Mouse (Mus musculus): ENCODE results near the gene Erp29.

Erp29 gene

GRCm38 (mm10) chr5:121389691-121390090, 62.6 kb downstream of the Erp29 start:
- DNase-seq (ENCODE audit: low read depth, low spot score), result no peak

- no peak for DNase-seq (ENCODE audit: low read depth, low spot score)
These were observed 63.2 kb downstream of the Erp29 start for GRCm38 (mm10) chr5:121389106-121389505.

GRCm38 (mm10) chr5:121387126-121387525, 65.2 kb downstream of the Erp29 start:
- DNase-seq (ENCODE audit: low read depth, low spot score), result no peak

GRCm38 (mm10) chr5:121386120-121386909, 66.0 kb downstream of the Erp29 start:
- DNase-seq (ENCODE audit: low read depth, low spot score), result no peak

- DNase-seq (ENCODE audit: low read depth, low spot score), result peak; percentile 95
These were observed 66.7 kb downstream of the Erp29 start, which contains the start of gene Trafd1 for GRCm38 (mm10) chr5:121385461-121386119. Gene Trafd1 (minus strand): TSS chr5:121385632.

- peak; percentile 57 for DNase-seq (ENCODE audit: low read depth, low spot score)
These were observed 67.4 kb downstream of the Erp29 start for GRCm38 (mm10) chr5:121384757-121385460.

GRCm38 (mm10) chr5:121383857-121384756, 68.2 kb downstream of the Erp29 start:
- DNase-seq (ENCODE audit: low read depth, low spot score), result no peak

- peak; percentile 77 for DNase-seq (ENCODE audit: low read depth, low spot score)
These were observed 71.6 kb downstream of the Erp29 start for GRCm38 (mm10) chr5:121380692-121381091.

GRCm38 (mm10) chr5:121378678-121379256, 73.5 kb downstream of the Erp29 start:
- no peak for DNase-seq (ENCODE audit: low read depth, low spot score)
